Mouse (Mus musculus) lung, adult 2 months (tissue): Measurements from ENCODE around the gene Ablim1.

Experiments used
- CTCF ChIP-seq: fragments of 200-500 bp; IDR thresholded peaks from 2 replicates; pipeline ENCODE4 v1.5.1; 2011; ENCODE audit warnings: mild to moderate bottlenecking, low read length, control low read depth; ENCODE audit not compliant: insufficient read depth
- POLR2A ChIP-seq: fragments of 200-500 bp; IDR thresholded peaks from 2 replicates; pipeline ENCODE4 v1.6.1; 2011; ENCODE audit warnings: low read depth, mild to moderate bottlenecking, control low read depth, low read length, borderline replicate concordance; ENCODE audit errors: extremely low read depth

DNA sequence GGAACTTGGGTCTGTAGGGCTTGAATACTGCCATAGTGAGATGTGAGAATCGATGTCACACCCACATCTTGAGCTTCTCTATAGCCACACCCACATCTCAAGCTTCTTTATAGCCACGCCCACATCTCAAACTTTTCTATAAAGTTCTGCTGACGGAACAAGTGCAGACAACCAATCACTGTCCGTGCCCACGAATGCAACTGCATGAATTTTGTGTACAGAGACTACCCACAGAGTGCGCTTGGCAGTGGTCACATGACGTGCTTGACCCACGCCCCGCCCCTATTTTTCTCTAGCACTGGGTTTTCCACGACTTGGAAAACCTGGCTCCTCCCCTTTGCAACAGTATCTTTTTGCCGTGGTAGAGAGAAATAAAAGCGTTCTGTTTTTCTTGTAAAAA, 71.5 kb downstream of the Ablim1 start:
- TF ChIP-seq CTCF (no peak), POLR2A (no peak)
